Mouse (Mus musculus) embryo, embryonic 10 days (tissue): ENCODE results near the gene Cd47.

ENCODE experiments used
- DNase-seq: peaks from one replicate; pipeline ENCODE4 v3.0.0-alpha.2; 2015; ENCODE audit warnings: low spot score

Gene Cd47

DNA sequence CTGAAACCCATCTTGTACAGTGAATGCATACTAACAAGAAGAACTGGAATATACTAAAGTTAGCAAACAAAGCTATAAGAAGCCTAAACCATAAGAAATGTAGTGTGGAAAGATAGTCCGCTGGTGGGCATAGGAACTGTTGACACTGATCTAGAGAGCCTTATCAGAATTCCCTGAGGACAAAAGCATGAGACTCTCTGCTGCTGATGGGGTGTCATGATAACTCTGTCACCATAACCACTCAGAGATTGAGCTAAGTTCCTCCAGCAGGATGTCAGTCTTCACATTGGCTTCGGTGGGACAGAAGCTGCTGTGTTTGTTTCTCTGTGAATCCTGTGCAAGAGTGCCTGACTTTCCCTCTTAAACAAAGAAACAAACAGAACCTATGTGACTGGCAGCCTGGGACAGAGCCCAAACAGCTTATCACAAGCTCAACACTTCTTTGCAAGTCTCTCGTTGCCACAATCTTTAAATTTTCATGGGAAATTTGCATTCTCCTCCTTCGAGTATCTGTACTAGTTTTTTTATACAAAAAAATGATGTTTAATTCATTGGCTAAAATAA is 33.9 kb downstream of the Cd47 start:
- no peak for DNase-seq

DNA sequence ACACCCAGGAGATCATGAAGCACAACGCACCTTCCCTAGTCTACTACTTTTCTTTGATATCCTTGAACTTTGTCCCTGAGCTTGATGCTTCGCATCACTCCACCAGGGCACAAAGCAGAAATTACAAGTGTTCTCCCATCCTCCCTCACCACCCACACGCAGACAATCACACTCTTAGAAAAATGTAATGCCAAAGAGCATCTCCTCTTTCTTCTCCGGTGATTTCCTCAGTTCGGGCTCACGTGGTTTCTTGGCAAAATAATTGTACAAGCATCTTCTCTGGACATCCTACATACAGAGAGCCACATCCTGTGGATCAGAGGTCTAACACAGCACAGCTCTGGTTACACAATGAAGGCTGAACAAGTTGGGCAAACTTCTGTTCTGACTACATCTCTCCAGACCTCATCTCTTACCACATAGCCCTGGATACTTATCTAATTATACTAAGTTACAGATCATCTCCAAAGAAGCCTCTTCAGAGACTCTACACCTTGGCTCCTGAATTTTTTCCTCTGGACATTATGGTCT is 36.4 kb downstream of the Cd47 start:
- no peak for DNase-seq

DNA sequence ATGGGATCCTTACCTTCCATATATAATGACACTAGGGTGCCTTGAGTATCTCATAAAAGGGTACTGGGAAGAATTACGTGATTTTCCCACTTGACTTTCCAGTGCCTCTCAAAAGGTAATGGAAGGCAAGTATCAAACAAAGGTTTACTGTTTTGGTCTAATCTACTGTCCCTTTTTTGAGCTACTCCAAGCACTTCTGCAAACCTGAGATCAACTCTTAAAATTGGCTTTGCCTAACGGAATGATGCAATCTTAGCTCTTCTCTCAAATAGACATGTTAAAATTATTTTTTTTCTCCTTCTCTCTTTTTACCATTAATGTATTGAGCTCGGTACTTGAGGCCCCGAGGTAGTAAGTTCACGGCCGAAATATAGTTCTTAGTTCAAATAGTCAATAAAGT is 38.6 kb downstream of the Cd47 start:
- DNase-seq = no peak

DNA sequence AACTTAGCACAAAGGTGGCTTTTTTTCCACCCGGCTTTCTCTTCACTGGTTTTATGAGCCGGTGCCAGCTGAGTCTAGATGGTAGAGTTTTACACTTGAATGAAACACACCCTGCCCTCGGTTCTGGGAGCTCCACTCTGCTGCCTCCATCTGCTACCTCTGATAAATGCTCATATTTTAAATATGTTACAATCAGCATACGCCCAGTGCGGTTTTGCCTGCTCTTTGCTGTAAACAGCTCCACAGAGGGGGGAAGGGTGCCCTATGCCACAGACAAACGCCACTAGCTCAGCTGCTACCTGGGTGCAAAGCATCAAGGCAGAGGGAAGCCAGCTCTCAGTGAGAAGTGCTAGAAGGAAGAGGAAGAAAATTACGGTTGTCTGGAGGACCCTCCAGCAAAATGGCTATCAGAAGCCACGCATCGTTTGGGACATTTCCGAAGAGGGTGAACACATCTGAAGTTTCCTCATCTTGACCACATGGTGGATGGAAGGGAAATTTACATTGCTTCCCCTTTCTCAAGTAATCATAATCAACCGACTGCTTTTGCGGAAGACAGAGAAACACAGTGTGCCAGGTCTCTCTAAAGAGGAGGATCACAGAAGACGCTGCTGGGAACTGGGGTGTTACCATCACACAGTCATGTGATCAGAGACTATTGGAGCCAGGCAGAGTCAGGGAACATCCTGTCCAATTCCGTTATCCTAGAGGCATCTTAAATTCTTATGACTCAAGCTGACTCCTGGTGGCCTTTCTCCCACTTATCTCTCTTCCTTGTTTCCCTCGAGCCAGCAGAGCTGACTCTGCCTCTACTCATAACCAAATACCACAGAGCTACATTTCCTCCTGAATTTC is 39.6 kb downstream of the Cd47 start:
- no peak for DNase-seq

DNA sequence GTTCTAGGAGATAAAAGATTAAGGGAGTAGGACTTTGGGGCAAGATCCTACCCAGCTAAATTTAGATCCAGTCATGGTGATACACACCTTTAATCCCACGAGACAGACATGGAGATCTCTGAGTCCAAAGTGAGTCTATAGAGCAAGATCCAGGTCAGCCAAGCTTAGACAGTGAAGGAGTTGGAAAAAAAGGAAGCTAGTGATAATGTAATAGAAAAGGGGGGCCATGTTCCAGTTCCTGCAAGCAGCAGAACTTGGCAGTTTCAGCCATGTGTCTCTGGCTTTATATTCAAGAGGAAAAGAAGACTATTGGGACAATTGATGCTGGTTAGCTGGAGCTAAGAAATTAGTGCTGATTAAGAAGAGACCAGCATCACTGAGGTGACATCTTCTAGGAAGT is 43.4 kb downstream of the Cd47 start:
- DNase-seq = no peak

DNA sequence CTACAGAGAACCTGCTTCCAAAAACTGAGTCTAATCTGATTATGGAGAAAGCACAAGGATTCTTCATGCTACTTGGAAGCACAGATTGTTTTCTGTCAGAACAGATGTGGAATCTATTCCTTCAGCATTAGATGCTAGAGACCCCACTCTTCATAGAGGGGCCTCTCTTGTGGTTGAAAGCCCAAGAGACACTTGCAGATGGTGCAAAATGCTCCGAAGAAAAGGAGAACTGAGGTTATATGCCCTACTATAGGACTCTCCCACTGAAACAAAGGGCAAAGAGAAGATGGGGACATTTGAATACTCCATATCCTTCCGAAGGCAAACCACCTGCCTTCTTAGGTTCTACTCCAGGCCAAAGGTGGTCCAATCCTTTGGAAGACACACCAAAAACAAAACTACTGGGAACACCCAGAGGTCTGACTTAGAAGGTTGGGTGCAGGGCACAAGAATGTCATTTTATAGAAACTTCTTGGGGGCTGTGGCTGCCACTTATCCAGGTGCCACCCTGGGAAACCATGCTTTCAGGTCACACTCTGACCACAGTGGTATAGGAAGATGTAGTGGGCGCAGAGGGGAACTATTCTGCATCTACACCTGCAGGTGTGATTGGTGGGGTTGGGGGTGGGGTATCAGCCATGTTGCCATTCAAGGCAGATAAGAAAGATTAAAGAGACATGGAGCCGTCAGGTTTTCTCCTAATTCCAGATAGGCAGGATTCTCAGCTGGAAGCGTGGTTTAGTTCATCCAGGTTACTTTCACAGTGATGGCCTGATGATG is 47.1 kb downstream of the Cd47 start:
- no peak for DNase-seq

DNA sequence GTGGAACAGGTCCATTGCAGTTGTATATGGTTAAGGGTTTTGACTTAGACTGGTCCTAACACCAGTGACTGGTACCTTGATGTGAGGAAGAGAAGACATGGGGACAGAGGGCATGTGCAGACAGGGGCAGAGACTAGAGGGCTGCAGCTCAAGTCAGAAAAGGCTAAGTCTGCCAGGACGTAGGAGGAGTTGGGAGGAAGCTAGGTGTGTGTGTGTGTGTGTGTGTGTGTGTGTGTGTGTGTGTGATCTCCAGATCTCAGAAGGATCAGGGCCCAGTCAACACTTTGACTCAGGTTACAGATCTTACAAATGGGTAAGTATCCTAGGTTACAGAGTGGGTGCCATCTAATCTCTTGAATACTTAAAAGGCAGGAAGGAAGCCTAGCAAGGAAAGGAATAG is 48.3 kb downstream of the Cd47 start:
- DNase-seq = no peak

DNA sequence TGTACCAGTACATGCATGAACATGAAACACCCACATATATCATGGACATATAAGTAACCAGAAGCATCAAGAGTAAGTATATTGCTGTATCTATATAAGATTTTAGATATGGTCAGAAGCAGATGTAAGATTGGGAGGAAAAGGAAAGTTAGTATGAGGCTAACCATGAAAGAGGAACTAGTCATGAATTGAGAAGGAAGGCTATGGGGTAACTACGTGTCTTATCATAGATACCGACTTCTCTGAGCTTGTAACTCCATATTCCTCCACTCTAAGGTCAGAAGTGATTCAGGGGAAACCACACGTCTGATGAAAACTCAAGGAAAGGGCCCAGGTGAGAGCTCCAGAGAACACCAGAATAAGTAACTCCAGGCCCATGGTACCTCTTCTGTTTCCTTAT is 52.6 kb downstream of the Cd47 start:
- DNase-seq = no peak

DNA sequence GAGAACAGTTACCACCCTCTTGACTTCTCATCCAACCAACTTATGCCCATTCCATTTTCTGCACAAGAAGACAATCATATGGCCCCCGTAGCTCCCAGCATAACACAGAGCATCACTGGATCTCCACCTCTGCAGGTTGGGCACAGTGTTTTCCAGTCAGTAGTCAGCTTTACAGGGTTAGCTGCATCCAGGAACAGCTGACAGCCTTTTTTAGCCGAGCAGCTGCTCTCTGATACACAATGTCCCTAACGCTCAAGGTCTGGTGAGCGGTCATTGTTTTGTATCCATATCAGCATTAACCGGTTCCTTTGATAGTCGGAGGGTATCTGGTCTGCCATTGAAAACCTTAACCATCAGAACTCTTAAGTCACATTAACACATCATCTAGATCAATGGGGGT is 53.3 kb downstream of the Cd47 start:
- DNase-seq = no peak

DNA sequence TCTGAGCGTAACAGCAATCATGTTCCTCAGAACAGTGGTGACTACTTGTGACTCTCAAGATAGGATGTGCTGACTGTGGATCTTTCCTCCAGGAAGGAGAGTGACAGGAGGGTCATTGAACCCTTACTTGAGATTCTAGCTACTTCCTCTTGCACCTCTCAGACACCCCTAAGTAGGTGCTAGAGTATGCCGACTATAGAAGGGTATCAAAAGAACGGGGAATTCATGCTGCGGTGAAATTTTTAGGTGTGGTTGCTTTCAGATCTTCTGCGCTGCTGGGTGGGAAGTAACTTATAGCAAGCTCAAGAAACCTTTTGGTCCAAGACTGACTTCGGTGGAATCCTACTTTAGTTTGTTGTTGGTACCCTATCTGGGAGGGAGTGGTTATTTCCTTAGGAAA is 53.9 kb downstream of the Cd47 start:
- DNase-seq = no peak

DNA sequence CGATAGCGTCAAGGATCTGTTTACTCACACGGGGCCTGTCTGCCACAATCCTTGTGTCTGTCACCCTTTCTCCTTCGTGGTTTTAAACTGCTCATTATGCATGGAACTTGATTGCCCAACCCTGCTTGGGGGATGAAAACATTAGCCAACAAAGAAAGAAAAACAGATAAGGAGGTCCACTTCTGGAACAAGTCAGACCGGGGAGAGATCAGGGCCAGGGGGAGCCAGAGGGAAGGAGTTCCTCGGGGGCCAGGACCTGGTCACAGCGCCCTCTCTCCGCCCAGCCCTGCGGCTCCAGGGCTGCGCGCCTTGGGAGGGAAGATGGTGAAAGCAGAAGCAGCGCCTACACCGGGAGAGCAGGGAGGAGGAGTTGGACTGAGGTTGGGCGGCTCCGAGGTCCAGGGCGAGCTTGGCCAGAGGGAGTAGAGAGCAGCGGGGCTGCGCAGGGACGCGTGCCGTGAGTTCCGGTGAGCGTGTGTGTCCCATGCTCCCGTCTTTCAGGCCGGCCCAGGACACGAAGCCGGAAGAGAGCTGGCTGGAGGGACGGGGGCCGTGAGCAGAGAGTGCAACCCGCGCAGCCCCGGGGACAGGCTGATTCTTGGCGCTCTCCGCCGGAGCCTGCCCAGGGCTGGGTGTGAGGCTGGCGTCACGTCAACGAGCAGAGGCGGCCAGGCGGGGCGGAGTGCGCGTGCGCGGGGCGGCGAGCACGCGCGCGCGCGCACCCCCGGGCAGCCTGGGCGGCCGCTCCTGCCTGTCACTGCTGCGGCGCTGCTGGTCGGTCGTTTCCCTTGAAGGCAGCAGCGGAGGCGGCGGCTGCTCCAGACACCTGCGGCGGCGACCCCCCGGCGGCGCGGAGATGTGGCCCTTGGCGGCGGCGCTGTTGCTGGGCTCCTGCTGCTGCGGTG is 54.9 kb downstream of the Cd47 start:
- DNase-seq = peak; percentile 88

DNA sequence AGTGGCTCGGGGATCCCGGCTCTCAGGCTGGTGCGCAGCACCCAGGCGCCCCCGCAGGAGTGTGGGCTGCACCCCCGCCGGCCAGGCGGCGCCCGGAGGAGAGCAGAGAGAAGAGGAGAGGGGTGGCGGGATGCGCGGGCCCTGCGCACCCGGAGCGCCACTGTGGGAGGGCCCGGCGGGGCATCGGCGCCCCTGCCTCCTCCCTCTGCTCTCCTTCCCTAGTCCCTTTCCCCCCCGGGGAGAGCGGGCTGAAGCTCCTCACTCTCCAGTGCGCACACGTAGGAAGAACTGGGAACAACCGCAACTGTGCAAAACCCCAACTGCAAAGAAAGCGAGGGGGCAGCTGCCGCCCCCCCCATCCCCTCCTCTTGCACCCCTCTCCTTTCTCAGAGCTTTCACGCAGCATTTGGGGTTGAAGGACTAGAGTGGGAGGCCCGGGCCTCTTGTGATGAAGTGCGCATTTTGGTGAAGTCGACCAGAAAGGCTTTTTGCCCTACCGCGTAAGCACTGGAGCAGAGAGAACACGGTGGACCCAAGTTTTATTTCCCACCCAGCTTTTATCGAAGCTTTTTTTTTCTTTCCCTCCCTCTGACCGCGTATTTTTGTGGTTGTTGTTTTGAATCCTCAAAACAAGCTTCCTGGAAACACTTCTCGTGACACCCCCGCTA is 55.6 kb downstream of the Cd47 start:
- peak; percentile 66 for DNase-seq

DNA sequence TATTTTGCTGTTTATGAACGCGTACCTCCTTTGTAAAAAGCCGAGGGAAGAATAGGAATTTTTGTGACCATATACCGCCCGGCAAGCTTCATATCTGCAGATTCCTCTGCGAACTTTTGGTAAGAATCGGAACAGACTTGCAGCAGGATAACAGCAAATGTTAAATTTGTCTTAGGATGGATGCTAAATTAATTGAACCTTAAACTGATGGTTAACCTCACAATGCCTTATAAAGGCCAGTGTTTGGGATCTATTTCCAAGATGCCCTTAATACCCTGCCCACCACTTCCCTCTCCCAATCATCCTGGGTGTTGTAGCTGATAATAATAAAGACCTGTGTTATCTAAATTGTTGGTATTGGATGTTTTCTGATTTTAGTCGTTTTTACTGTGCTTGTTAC is 56.3 kb downstream of the Cd47 start:
- DNase-seq = no peak

DNA sequence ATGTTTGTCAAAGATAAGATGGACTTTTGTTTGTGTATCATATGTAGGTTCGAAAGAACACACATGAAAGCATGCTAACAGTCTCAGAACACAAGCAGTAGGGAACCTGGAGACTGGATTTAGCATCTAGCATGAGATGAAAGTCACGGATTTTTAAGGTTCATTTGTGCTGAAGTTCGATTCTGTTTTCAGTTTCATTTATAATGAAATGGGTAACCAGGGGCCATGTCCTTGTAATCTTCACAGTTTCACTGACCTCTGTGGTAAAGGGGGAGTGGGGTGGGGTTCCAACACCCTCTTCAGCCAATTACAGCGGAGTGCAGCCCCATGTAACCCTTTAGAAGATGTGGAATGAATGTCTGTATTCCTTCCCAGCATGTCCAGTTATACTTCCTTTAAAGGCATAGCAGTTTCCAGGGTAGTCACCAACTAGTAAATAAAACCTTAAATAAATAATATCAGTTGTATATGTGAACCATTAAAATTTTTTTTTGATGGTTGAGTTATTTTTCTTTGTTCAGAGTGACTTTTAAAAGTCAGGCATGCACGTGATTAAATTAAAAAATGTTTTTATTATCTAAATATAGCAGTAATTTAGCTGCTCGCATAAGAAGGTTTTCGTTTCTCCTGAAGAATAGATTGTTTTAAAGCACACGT is 57.3 kb downstream of the Cd47 start:
- DNase-seq = no peak

DNA sequence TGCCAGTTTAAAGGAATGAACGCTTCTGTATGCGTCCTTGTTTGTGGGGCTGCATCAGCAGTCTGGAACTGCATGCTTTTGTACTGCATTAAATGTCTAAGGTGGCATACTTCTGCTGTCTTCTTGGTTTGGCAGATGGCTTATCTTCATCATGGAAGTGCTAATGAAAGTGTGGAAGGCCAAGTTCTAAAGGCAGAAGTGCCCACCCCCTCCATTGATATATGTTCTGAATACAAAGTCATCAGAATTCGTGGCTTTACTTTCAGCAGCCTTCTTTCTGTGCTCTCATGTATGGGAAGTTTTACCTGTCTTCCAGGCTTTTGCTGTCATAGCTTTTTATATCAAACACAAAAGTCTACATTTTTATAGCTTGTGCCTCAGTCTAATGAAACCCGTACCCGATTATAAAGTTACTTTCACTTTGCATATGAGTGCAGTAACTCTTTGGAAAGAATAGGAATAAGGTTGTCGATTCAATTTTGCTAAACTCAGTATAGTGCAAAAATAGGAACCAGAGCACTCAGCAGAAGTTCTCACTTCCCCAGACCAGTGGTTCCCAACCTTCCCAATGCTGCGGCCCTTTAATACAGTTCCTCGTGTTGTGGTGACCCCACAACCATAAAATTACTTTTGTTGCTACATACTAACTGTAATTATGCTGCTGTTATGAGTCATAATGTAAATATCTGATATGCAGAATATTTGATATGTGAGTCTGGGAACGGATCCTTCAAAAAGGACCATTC is 58.0 kb downstream of the Cd47 start:
- no peak for DNase-seq

DNA sequence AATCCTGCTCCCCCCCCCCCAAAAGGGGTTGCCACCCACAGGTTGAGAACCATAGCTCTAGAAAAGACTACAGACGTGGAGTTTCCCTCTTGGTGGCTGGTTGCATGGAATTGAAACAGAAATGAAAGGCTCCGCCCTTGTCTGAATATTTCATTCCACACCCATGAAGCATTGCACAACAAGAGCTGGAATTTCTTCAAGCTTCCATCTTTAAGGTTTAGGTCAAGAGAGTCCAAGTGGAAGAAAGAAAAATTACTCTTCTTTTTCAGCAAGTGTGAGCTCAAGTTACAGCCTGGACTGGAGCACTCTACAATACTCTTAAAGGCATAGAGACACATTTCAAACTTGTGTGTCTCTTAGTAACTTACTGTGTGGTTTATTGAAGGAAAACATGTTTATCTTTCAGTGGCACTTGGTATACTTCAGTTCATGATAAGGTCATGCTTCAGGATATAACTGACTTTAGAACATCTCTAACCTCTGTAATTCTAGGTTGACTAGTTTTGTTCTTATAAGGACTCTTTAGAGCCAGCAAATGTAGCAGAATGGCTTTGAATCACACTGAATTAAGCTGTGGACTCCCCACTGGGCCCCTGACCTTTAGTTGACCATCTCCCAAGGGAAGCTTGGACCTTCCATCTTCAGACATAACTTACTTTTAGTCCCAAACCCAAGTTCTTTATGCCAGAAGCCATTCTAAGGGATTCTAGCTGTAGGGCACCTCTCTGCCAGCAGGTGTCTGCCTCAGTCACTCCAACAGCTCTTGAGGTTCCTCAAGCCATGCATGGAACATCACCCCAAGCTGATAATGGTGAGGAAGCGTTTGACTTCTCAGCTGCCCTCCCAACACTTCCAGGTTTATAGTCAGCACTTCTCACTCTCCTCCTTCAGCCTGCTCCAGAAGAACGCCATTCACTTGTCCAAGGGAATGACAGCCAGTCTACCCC is 58.8 kb downstream of the Cd47 start:
- no peak for DNase-seq

DNA sequence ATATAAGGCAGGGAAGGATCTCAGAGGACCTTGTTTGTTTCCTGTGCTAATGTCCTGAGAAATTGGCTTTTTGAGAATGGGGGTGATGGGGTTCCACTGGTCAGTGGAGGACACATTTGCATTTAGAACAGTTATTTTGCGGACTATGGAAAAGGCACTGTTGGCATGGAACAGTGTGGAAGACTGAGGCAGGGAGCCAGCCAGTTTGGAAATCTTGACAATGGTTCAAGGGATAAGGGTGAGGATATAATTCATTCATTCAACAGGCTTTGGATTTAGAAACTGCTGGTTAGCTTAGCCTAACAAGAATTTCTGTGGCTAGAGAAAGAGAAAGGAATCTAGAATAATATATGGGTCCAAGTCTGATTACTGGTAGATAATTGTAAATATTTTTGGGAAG is 61.7 kb downstream of the Cd47 start:
- no peak for DNase-seq

DNA sequence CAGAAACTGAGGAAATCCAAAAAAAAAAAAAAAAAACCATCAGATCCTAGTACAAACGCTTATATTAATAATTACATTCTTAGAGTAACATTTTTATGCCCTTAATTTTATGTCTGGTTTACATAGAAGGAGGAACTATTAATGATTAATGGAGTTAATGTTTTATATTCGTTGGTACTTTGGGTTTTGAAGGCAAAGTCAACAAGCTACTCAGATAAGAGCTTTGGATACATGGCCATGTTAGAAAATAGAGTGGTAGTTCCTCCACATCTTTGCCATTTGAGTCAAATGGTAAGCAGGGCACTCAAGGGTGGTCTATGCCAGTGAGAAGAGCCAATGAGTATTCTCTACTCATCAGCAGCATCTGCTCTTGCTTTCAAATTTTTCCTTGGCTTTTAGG is 66.3 kb downstream of the Cd47 start:
- DNase-seq = no peak

DNA sequence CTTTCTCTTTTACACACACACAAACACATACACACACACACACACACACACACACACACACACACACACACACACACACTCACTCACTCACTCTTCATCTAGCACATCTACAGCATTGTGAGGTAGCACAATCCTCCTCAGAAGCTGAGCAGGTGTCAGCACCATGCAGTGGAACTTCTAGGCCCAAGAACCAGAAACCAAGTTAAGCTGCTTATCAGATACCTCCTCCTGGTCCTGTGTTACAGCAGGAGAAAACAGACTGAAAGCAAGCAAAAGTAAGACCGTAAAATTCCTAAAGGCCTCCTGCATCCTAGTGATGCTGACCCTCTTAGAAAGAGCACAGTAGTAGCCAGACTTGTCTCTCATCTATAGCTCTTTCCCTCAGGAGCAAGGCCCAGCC is 67.9 kb downstream of the Cd47 start:
- DNase-seq = no peak
